Mouse (Mus musculus) spleen, postnatal 4 days (tissue): ENCODE results near the gene Pla2g1b.
"Not testable (repeated sequence)": the region's sequence is repeated elsewhere in the genome, so short reads cannot be mapped to it uniquely, and the experiment has no call there.

Experiments used
- DNase-seq, 2 experiments: peaks; one replicate each; pipeline ENCODE4 v3.0.0; 2022; ENCODE audit warnings: low spot score in 2 of 2

Pla2g1b gene

GRCm38 (mm10) chr5:115484996-115485395 lies 18.9 kb downstream of the Pla2g1b start:
- no peak for DNase-seq

- no peak for DNase-seq
These were observed 19.6 kb downstream of the Pla2g1b start for GRCm38 (mm10) chr5:115485489-115486205.

GRCm38 (mm10) chr5:115486726-115487125 lies 20.7 kb downstream of the Pla2g1b start:
- no peak for DNase-seq

- DNase-seq: no peak
These were observed 21.3 kb downstream of the Pla2g1b start for GRCm38 (mm10) chr5:115487353-115487752.

- no peak for DNase-seq
These were observed 22.0 kb downstream of the Pla2g1b start for GRCm38 (mm10) chr5:115487942-115488580.

- peak; percentile 83 to 93 for DNase-seq
These were observed 23.0 kb downstream of the Pla2g1b start for GRCm38 (mm10) chr5:115488841-115489698.

- peak; percentile 86 to 94 for DNase-seq
These were observed 23.9 kb downstream of the Pla2g1b start for GRCm38 (mm10) chr5:115489699-115490637.

GRCm38 (mm10) chr5:115490638-115491000 lies 24.6 kb downstream of the Pla2g1b start:
- no peak for DNase-seq

GRCm38 (mm10) chr5:115491076-115491475 lies 25.0 kb downstream of the Pla2g1b start:
- DNase-seq: no peak

GRCm38 (mm10) chr5:115491771-115492322 lies 25.8 kb downstream of the Pla2g1b start:
- peak in 1 of 2 experiments; percentile 45 for DNase-seq

- DNase-seq: no peak
These were observed 26.8 kb downstream of the Pla2g1b start for GRCm38 (mm10) chr5:115492711-115493335.

- no peak for DNase-seq
These were observed 27.4 kb downstream of the Pla2g1b start for GRCm38 (mm10) chr5:115493441-115493840.

- DNase-seq: not testable (repeated sequence)
These were observed 29.6 kb downstream of the Pla2g1b start for GRCm38 (mm10) chr5:115495618-115496017.

GRCm38 (mm10) chr5:115497033-115497432 lies 31.0 kb downstream of the Pla2g1b start:
- no peak for DNase-seq

- no peak for DNase-seq
These were observed 32.5 kb downstream of the Pla2g1b start for GRCm38 (mm10) chr5:115498307-115499240.

GRCm38 (mm10) chr5:115500383-115500935 lies 34.4 kb downstream of the Pla2g1b start:
- DNase-seq: no peak

- DNase-seq: no peak
These were observed 37.0 kb downstream of the Pla2g1b start for GRCm38 (mm10) chr5:115503035-115503434.

GRCm38 (mm10) chr5:115505617-115506016 lies 39.6 kb downstream of the Pla2g1b start:
- not testable (repeated sequence) for DNase-seq
